ENCODE assay signal across 19 mouse cellular contexts in the genomic region with DNA sequence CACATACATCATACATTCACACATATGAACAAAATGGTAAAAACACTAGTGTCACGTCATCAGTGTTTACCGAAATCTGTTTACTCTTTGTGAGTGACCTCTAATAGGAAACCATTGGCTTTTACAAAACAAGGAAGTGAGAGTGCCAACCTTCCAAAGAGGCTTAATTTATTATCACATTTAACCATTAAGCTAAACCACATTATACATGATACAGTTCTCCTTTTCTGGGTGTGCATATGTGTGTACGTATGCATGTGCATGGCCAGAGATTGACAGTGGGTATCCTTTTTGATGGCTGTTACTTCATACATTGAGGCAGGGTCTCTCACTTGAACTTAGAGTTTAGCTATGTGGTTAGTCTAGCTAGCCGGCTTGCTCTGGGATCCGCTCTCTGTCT. TPM values are rescaled to one million over a fixed set of nuclear protein-coding genes. Genes with fewer than 3 reads are reported as not detected.
A peak's percentile ranks its signal among the peaks of the same experiment; 100 is the strongest.
DNase-seq lines count a peak whose midpoint lies in the region; ATAC-seq and TF ChIP-seq lines count a peak whose summit lies in the region.
"Had no signal": no experiment of that assay in that cellular context is flagged by ENCODE, and none has a peak within 500 bp of the region (broad histone marks: within the 10 kb centered on the region; RNA-seq: fewer than 3 reads in every experiment).

No protein-coding gene starts in this region.

- no peaks in the 10 kb centered on the region for H3K27me3 ChIP-seq in intestine, postnatal 0 days (replicated peaks; ENCODE audit: control insufficient read depth, insufficient read depth, low read length)
- H3K27me3 ChIP-seq in intestine, embryonic 15.5 days (replicated peaks), result no peaks in the 10 kb centered on the region
- no peaks in the 10 kb centered on the region for H3K27me3 ChIP-seq in midbrain, embryonic 11.5 days (ENCODE audit: control insufficient read depth, insufficient read depth, low read length)
- H3K27me3 ChIP-seq in kidney, embryonic 14.5 days (ENCODE audit: control insufficient read depth, insufficient read depth, low read length), result no peaks in the 10 kb centered on the region
- H3K27me3 ChIP-seq: embryonic facial prominence, embryonic 12.5 days; forebrain, embryonic 12.5 days; heart, embryonic 12.5 days; hindbrain, embryonic 15.5 days had no signal

- H3K4me1 ChIP-seq in intestine, postnatal 0 days (replicated peaks; ENCODE audit: control insufficient read depth, insufficient read depth, low read length), result peaks cover 5% of the 10 kb centered on the region; the same call in 1 of the 2 replicates
- H3K4me1 ChIP-seq in intestine, embryonic 15.5 days (replicated peaks), result no peaks in the 10 kb centered on the region
- H3K4me1 ChIP-seq in midbrain, embryonic 11.5 days (ENCODE audit: control insufficient read depth, insufficient read depth, low read length), result no peaks in the 10 kb centered on the region
- no peaks in the 10 kb centered on the region for H3K4me1 ChIP-seq in kidney, embryonic 14.5 days (ENCODE audit: control insufficient read depth, insufficient read depth, low read length)
- H3K4me1 ChIP-seq: embryonic facial prominence, embryonic 12.5 days; forebrain, embryonic 12.5 days; hindbrain, embryonic 15.5 days had no signal

- no peak overlapping the region for H3K4me3 ChIP-seq in intestine, postnatal 0 days (ENCODE audit: low read depth, low read length)
- H3K4me3 ChIP-seq in intestine, embryonic 15.5 days (replicated peaks), result no peak overlapping the region
- no peak overlapping the region for H3K4me3 ChIP-seq in midbrain, embryonic 11.5 days (ENCODE audit: low read depth, low read length)
- no peak overlapping the region for H3K4me3 ChIP-seq in kidney, embryonic 14.5 days (ENCODE audit: low read length)
- H3K4me3 ChIP-seq: embryonic facial prominence, embryonic 12.5 days; forebrain, embryonic 12.5 days; heart, adult 2 months; heart, embryonic 12.5 days; hindbrain, embryonic 15.5 days had no signal

- no peak overlapping the region for H3K4me2 ChIP-seq in intestine, postnatal 0 days (replicated peaks; ENCODE audit: low read depth)
- H3K4me2 ChIP-seq in intestine, embryonic 15.5 days (replicated peaks), result no peak overlapping the region
- no peak overlapping the region for H3K4me2 ChIP-seq in midbrain, embryonic 11.5 days
- H3K4me2 ChIP-seq in kidney, embryonic 14.5 days (replicated peaks; ENCODE audit: low read depth, low read length), result no peak overlapping the region
- H3K4me2 ChIP-seq: embryonic facial prominence, embryonic 12.5 days; forebrain, embryonic 12.5 days; heart, embryonic 12.5 days; hindbrain, embryonic 15.5 days had no signal

- H3K9me3 ChIP-seq in intestine, postnatal 0 days (ENCODE audit: control insufficient read depth), result no peaks in the 10 kb centered on the region
- H3K9me3 ChIP-seq in intestine, embryonic 15.5 days, result no peaks in the 10 kb centered on the region
- H3K9me3 ChIP-seq in midbrain, embryonic 11.5 days (ENCODE audit: control insufficient read depth, low read length), result no peaks in the 10 kb centered on the region
- no peaks in the 10 kb centered on the region for H3K9me3 ChIP-seq in kidney, embryonic 14.5 days (ENCODE audit: control insufficient read depth, low read length)
- H3K9me3 ChIP-seq: embryonic facial prominence, embryonic 12.5 days; forebrain, embryonic 12.5 days; heart, embryonic 12.5 days; hindbrain, embryonic 15.5 days had no signal

- WGBS in intestine, postnatal 0 days, result 86% methylated on average over 5 of the region's 5 CpGs
- 92% methylated on average over 5 of the region's 5 CpGs for WGBS in intestine, embryonic 15.5 days
- WGBS in midbrain, embryonic 11.5 days, result 95% methylated on average over 5 of the region's 5 CpGs
- 96% methylated on average over 5 of the region's 5 CpGs for WGBS in kidney, embryonic 14.5 days

- H3K9ac ChIP-seq in intestine, postnatal 0 days (ENCODE audit: low read depth, low read length), result no peak overlapping the region
- H3K9ac ChIP-seq in intestine, embryonic 15.5 days, result no peak overlapping the region
- no peak overlapping the region for H3K9ac ChIP-seq in midbrain, embryonic 11.5 days (ENCODE audit: low read length)
- no peak overlapping the region for H3K9ac ChIP-seq in kidney, embryonic 14.5 days (ENCODE audit: low read depth, low read length)
- H3K9ac ChIP-seq: embryonic facial prominence, embryonic 12.5 days; forebrain, embryonic 12.5 days; heart, embryonic 12.5 days; hindbrain, embryonic 15.5 days had no signal

- H3K36me3 ChIP-seq in intestine, postnatal 0 days (ENCODE audit: control insufficient read depth, insufficient read depth), result no peaks in the 10 kb centered on the region
- H3K36me3 ChIP-seq in intestine, embryonic 15.5 days, result no peaks in the 10 kb centered on the region
- H3K36me3 ChIP-seq in midbrain, embryonic 11.5 days (ENCODE audit: control insufficient read depth, insufficient read depth, low read length), result no peaks in the 10 kb centered on the region
- H3K36me3 ChIP-seq in kidney, embryonic 14.5 days (ENCODE audit: control insufficient read depth, insufficient read depth, low read length), result peaks cover 10% of the 10 kb centered on the region; the same call in 1 of the 2 replicates
- H3K36me3 ChIP-seq: forebrain, embryonic 12.5 days had no signal

- peak overlapping the region; percentile 15; the same call in 1 of the 2 replicates for H3K27ac ChIP-seq in intestine, postnatal 0 days (ENCODE audit: low read depth, low read length)
- no peak overlapping the region for H3K27ac ChIP-seq in intestine, embryonic 15.5 days
- no peak overlapping the region for H3K27ac ChIP-seq in midbrain, embryonic 11.5 days (ENCODE audit: low read depth, low read length)
- H3K27ac ChIP-seq in kidney, embryonic 14.5 days (ENCODE audit: low read depth, low read length), result no peak overlapping the region
- H3K27ac ChIP-seq: embryonic facial prominence, embryonic 12.5 days; forebrain, embryonic 12.5 days; heart, adult 2 months; hindbrain, embryonic 15.5 days had no signal

- no peak for ATAC-seq in intestine, postnatal 0 days
- ATAC-seq in intestine, embryonic 15.5 days, result no peak
- ATAC-seq in megakaryocyte, adult 5-6 weeks (ENCODE audit: poor library complexity, severe bottlenecking), result peak; percentile 67
- ATAC-seq in midbrain, embryonic 11.5 days (ENCODE audit: low FRiP score), result no peak
- no peak for ATAC-seq in kidney, embryonic 14.5 days (ENCODE audit: low FRiP score, low TSS enrichment)
- ATAC-seq: forebrain, embryonic 16.5 days had no signal

- DNase-seq in MEL-GATA-1-ER (ENCODE audit: extremely low read depth, low read depth), result peak; percentile 34
- no peak for DNase-seq in midbrain, embryonic 11.5 days (ENCODE audit: low spot score, missing footprints)
- DNase-seq in T-cell, adult 2 months (ENCODE audit: low spot score), result no peak
- DNase-seq: adrenal gland, adult 8-10 months; adrenal gland, postnatal 36 days; cerebellum, adult 2 months; cerebellum, postnatal 10 days; embryo, embryonic 11 days; gastrocnemius, postnatal 10 days; heart, adult 2 months had no signal

- TF ChIP-seq CTCF in intestine, postnatal 0 days (IDR thresholded peaks at IDR 0.05; ENCODE audit: low read depth), result no peak

RNA-seq across cellular contexts. Expression of a gene that starts 20.8 kb away (rescaled TPM):
- 5.0 and 5.6 TPM in 2 replicates for polyA plus RNA-seq in intestine, postnatal 0 days (2015; fragmentation: Nextera tagmentation; extraction: Ambion mirVana)
- polyA plus RNA-seq in intestine, embryonic 15.5 days (2015; fragmentation: Nextera tagmentation; extraction: Ambion mirVana), result 5.6 and 5.9 TPM in 2 replicates
- total RNA-seq in megakaryocyte, adult 5-6 weeks (2015), result 0.75 and 0.98 TPM in 2 replicates
- 0.95 and 1.8 TPM in 2 replicates for total RNA-seq in megakaryocyte, adult 5-6 weeks (2017)
- 57.4 and 63.1 TPM in 2 replicates for polyA plus RNA-seq in midbrain, embryonic 11.5 days (2014; fragmentation: Nextera tagmentation; extraction: Ambion mirVana)
- polyA plus RNA-seq in kidney, embryonic 14.5 days (2014; fragmentation: Nextera tagmentation; extraction: Ambion mirVana), result 3.3 and 4.8 TPM in 2 replicates

RNA-seq across cellular contexts. Expression of a gene that starts 21.4 kb away (rescaled TPM):
- 9.9 and 10.2 TPM in 2 replicates for polyA plus RNA-seq in intestine, postnatal 0 days (2015; fragmentation: Nextera tagmentation; extraction: Ambion mirVana)
- 22.0 and 25.4 TPM in 2 replicates for polyA plus RNA-seq in intestine, embryonic 15.5 days (2015; fragmentation: Nextera tagmentation; extraction: Ambion mirVana)
- total RNA-seq in megakaryocyte, adult 5-6 weeks (2015), result 12.4 and 12.9 TPM in 2 replicates
- total RNA-seq in megakaryocyte, adult 5-6 weeks (2017), result 14.1 and 18.2 TPM in 2 replicates
- 27.7 and 32.8 TPM in 2 replicates for polyA plus RNA-seq in midbrain, embryonic 11.5 days (2014; fragmentation: Nextera tagmentation; extraction: Ambion mirVana)
- polyA plus RNA-seq in kidney, embryonic 14.5 days (2014; fragmentation: Nextera tagmentation; extraction: Ambion mirVana), result 22.3 and 45.1 TPM in 2 replicates
